Mouse (Mus musculus): ENCODE measurements at regions not wholly inside any gene's neighbourhood (a gene's known extent, or its start where the extent isn't known, plus 50 kb on each side); places are given as distances from the start of the nearest gene placed in this dataset.

GRCm38 (mm10) chr11:26826194-26826593 is 232.4 kb upstream of the Vrk2 start:
- peak; percentile 59 for ATAC-seq (replicated peaks; ENCODE audit: poor library complexity, severe bottlenecking)

GRCm38 (mm10) chr11:26824080-26824727 is 230.4 kb upstream of the Vrk2 start:
- peak; percentile 42; the same call in 1 of the 2 replicates for ATAC-seq (replicated peaks; ENCODE audit: poor library complexity, severe bottlenecking)

GRCm38 (mm10) chr11:26821091-26821490 is 227.3 kb upstream of the Vrk2 start:
- no peak for ATAC-seq (replicated peaks; ENCODE audit: poor library complexity, severe bottlenecking)

- no peak for ATAC-seq (replicated peaks; ENCODE audit: poor library complexity, severe bottlenecking)
Measured at GRCm38 (mm10) chr11:26817316-26817715, 223.5 kb upstream of the Vrk2 start.

GRCm38 (mm10) chr11:26815104-26815503 is 221.3 kb upstream of the Vrk2 start:
- ATAC-seq (replicated peaks; ENCODE audit: poor library complexity, severe bottlenecking), result no peak

GRCm38 (mm10) chr11:26814601-26815000 is 220.8 kb upstream of the Vrk2 start:
- ATAC-seq (replicated peaks; ENCODE audit: poor library complexity, severe bottlenecking), result no peak

GRCm38 (mm10) chr11:26802249-26802941 is 208.6 kb upstream of the Vrk2 start:
- no peak for ATAC-seq (replicated peaks; ENCODE audit: poor library complexity, severe bottlenecking)

GRCm38 (mm10) chr11:26800296-26800695 is 206.5 kb upstream of the Vrk2 start:
- ATAC-seq (replicated peaks; ENCODE audit: poor library complexity, severe bottlenecking), result no peak

GRCm38 (mm10) chr11:26794629-26794966 is 200.8 kb upstream of the Vrk2 start:
- no peak for ATAC-seq (replicated peaks; ENCODE audit: poor library complexity, severe bottlenecking)

GRCm38 (mm10) chr11:26793928-26794628 is 200.3 kb upstream of the Vrk2 start:
- ATAC-seq (replicated peaks; ENCODE audit: poor library complexity, severe bottlenecking), result no peak

GRCm38 (mm10) chr11:26789281-26789680 is 195.5 kb upstream of the Vrk2 start:
- peak; percentile 90 for ATAC-seq (replicated peaks; ENCODE audit: poor library complexity, severe bottlenecking)

GRCm38 (mm10) chr11:26785164-26785563 is 191.4 kb upstream of the Vrk2 start:
- peak; percentile 68 for ATAC-seq (replicated peaks; ENCODE audit: poor library complexity, severe bottlenecking)

GRCm38 (mm10) chr11:26773122-26773796 is 179.5 kb upstream of the Vrk2 start:
- ATAC-seq (replicated peaks; ENCODE audit: poor library complexity, severe bottlenecking), result no peak

- peak; percentile 56 for ATAC-seq (replicated peaks; ENCODE audit: poor library complexity, severe bottlenecking)
Measured at GRCm38 (mm10) chr11:26755576-26755975, 161.8 kb upstream of the Vrk2 start.

GRCm38 (mm10) chr11:26753616-26754015 is 159.8 kb upstream of the Vrk2 start:
- ATAC-seq (replicated peaks; ENCODE audit: poor library complexity, severe bottlenecking), result no peak

- ATAC-seq (replicated peaks; ENCODE audit: poor library complexity, severe bottlenecking), result no peak
Measured at GRCm38 (mm10) chr11:26742235-26742634, 148.4 kb upstream of the Vrk2 start.

GRCm38 (mm10) chr11:26739732-26740131 is 145.9 kb upstream of the Vrk2 start:
- no peak for ATAC-seq (replicated peaks; ENCODE audit: poor library complexity, severe bottlenecking)

GRCm38 (mm10) chr11:26726969-26727368 is 133.2 kb upstream of the Vrk2 start:
- ATAC-seq (replicated peaks; ENCODE audit: poor library complexity, severe bottlenecking), result no peak

GRCm38 (mm10) chr11:26724963-26725721 is 131.3 kb upstream of the Vrk2 start:
- ATAC-seq (replicated peaks; ENCODE audit: poor library complexity, severe bottlenecking), result no peak

- no peak for ATAC-seq (replicated peaks; ENCODE audit: poor library complexity, severe bottlenecking)
Measured at GRCm38 (mm10) chr11:26722292-26722691, 128.5 kb upstream of the Vrk2 start.

Data from granulocyte monocyte progenitor cell, adult 5-6 weeks (primary cell).